Mouse (Mus musculus) stomach, postnatal 0 days (tissue): ENCODE measurements around the gene Ano10.

Source experiments
- CTCF ChIP-seq: IDR thresholded peaks from 2 replicates; pipeline ENCODE4 v1.5.1; 2016; ENCODE audit warnings: antibody characterized with exemption, low read depth, mild to moderate bottlenecking, moderate library complexity
- EP300 ChIP-seq: optimal IDR thresholded peaks from 2 replicates; pipeline ENCODE3; 2016; ENCODE audit warnings: antibody characterized with exemption

- TF ChIP-seq CTCF (no peak), EP300 (no peak)
Measured at GRCm38 (mm10) chr9:122155193-122155592, 139.0 kb downstream of the Ano10 start.
